Mouse (Mus musculus) megakaryocyte, embryonic 14.5 days (primary cell): Measurements from ENCODE around the gene Ripor2. TPM values are rescaled to one million over a fixed set of nuclear protein-coding genes. Genes with fewer than 3 reads are reported as not detected.

Source experiments
- H3K27me3 ChIP-seq: replicated peaks from 2 replicates; pipeline ENCODE3; 2012; ENCODE audit warnings: inconsistent platforms
- H3K36me3 ChIP-seq: replicated peaks from 2 replicates; pipeline ENCODE3; 2012; ENCODE audit warnings: low read length, inconsistent platforms, mixed read lengths
- H3K4me1 ChIP-seq: 2 replicates; pipeline ENCODE4 v1.6.1; 2012; ENCODE audit warnings: inconsistent platforms
- H3K4me3 ChIP-seq: replicated peaks from 2 replicates; pipeline ENCODE3; 2012; ENCODE audit warnings: moderate library complexity, mild to moderate bottlenecking, inconsistent platforms
- H3K9me3 ChIP-seq: 2 replicates; pipeline ENCODE4 v1.6.1; 2012; ENCODE audit warnings: inconsistent platforms
- FLI1 ChIP-seq: IDR thresholded peaks from 2 replicates; pipeline ENCODE4 v1.6.1; 2012; ENCODE audit warnings: low read length, inconsistent platforms, mixed read lengths
- GATA1 ChIP-seq: IDR thresholded peaks from 3 replicates; pipeline ENCODE4 v1.6.1; 2012; ENCODE audit warnings: mixed read lengths, low read length, inconsistent platforms, borderline replicate concordance
- polyA plus RNA-seq: library from polyadenylated mRNA; stranded (reverse); fragments of >175 nt; gene quantifications from 2 replicates; pipeline ENCODE4 v1.2.3, GENCODE M21; 2012; ENCODE audit warnings: low replicate concordance; ENCODE audit not compliant: insufficient read depth

Gene Ripor2
- polyA plus RNA-seq, 1 experiment, result 12.6 TPM

DNA sequence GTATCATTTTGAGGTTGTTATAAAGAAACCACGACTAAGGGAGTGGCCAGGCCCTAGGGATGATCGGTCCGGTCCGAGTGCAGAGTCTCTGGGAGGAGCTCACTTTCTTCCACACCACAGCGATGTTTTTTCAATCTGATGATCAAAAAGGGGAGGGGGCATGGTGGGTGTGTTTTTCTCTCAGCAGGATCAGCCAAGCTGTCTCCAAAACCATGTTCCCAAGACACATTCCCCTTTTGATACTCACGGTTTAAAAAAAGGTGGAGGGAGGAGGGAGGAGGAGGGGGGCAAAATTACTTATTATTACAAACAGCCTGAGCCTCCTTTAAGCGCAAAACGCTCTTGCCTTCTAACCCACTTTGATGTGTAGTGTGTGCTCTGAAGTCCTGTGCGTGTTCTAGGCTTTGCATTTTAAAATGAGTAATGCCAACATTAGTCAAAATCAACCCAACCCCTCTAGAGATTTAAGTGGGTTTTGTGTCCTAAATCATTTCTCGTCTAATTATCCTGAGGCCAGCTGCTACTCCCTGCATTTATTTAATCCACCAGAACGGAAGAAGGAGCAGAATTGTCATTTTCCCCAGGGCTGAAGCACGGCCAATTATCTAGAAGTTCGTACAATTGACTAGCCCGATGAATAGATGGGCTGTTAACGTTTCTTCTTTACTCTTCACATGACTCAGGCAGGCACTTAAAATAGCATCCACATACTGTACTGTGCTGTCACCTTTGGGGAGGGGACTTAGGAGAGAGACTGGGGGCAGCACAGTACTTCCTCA is 74.9 kb downstream of the Ripor2 start:
- TF ChIP-seq GATA1 (no peak), FLI1 (no peak)
- H3K4me3 ChIP-seq, result no peak overlapping the region
- peaks cover 86% of the 10 kb centered on the region for H3K36me3 ChIP-seq
- no peaks in the 10 kb centered on the region for H3K9me3 ChIP-seq
- H3K4me1 ChIP-seq, result peaks cover 81% of the 10 kb centered on the region
- H3K27me3 ChIP-seq, result no peaks in the 10 kb centered on the region

DNA sequence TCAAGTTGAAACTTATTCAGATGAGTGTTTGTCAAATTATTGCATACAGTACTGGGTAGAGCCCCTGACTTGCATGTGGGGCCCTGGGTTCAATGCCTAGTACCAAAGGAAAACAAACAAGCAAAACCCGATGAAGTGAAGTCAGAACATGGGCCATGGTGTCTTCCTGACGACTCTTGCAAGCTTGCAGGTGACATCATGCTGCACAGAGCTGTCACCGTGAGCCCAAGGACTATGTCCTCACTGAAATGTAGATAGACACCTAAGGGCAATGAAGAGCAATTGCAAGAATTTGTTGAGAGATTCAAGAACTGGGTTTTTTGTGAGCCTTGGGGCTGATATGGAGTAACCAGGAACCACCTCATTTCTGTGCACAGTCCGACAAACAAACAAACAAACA is 84.8 kb downstream of the Ripor2 start:
- H3K9me3 ChIP-seq, result no peaks in the 10 kb centered on the region
- no peak for TF ChIP-seq FLI1
- peaks cover 96% of the 10 kb centered on the region for H3K36me3 ChIP-seq
- H3K27me3 ChIP-seq, result no peaks in the 10 kb centered on the region
- H3K4me3 ChIP-seq, result no peak overlapping the region
- peaks cover 57% of the 10 kb centered on the region for H3K4me1 ChIP-seq

DNA sequence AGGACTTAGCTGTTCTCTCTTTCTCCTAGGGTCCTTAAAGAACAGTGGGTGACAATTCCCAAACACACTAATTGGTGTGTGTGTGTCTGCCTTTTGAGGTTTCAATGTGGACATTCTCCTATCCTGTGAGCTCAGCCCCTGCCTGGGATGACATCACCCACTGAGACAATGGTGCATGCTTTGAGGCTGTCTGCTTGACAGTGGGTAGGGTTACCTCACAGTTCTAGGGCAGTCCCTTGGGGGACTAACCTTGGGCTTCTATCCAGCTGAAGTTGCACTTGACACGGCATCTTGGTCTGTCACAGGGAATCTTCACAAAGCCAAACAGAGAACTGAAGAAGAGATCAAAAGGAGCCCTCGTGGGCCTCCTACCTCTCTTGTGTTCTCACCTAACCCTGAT is 86.6 kb downstream of the Ripor2 start:
- Histone ChIP-seq H3K9me3 (no peaks in the 10 kb centered on the region), H3K4me3 (no peak overlapping the region), H3K36me3 (peaks cover 96% of the 10 kb centered on the region), H3K4me1 (peaks cover 41% of the 10 kb centered on the region), H3K27me3 (no peaks in the 10 kb centered on the region)
- TF ChIP-seq GATA1, result no peak
- TF ChIP-seq FLI1, result no peak

DNA sequence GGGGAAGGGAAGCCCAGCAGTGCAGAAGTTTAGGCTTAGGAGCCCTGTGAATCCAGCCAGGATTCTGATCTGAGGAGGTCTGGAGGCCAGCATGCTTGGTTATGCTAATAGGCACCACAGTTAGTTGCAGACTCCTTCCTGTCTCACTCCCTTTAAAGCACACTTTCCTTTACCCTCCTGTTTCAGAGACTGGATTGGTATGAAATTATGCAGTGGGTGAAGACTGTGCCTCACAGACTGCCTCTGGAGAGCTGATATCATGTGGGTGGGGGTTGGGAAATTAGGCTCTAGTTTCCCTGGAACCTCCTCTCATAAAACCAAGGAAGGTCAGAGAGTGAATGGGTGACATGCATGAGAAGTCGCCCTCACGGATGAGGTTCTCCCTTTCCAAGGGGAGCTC is 88.7 kb downstream of the Ripor2 start:
- H3K9me3 ChIP-seq, result no peaks in the 10 kb centered on the region
- TF ChIP-seq GATA1, result no peak
- no peak for TF ChIP-seq FLI1
- peaks cover 96% of the 10 kb centered on the region for H3K36me3 ChIP-seq
- H3K4me3 ChIP-seq, result no peak overlapping the region
- H3K27me3 ChIP-seq, result no peaks in the 10 kb centered on the region
- H3K4me1 ChIP-seq, result peaks cover 23% of the 10 kb centered on the region

DNA sequence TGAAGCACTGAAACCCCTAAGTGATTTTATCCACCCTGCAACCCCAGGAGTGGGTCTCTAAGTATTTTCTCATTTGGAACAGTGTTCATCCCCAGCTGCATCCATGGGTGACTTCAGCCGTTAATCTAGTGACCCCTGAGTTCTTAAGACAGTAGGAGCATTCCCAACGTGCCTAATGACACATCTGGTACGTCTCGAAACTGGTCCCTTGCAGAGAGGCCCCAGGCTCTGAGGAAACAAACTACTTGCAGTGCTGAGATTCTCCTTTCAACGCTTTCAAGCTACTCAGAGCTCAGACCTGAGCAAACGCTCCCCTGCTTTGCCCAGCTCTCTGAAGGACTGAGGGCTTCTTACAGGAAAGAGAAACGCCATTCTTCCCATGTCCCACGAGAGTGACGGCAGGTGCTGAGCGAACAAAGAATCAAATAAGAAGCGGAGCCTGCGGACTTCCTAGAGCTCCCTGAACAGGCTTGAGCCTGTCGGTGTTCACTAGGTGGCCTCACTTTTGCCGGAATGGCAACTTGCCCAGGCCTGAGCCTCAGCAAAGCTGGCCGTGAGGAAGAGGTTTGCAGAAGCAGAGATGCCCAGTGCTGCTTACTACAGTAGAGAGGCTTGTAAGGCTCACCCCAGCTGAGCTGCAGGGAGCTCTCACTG is 97.2 kb downstream of the Ripor2 start:
- Histone ChIP-seq H3K36me3 (peaks cover 95% of the 10 kb centered on the region), H3K9me3 (no peaks in the 10 kb centered on the region)
- TF ChIP-seq FLI1 (no peak), GATA1 (no peak)

DNA sequence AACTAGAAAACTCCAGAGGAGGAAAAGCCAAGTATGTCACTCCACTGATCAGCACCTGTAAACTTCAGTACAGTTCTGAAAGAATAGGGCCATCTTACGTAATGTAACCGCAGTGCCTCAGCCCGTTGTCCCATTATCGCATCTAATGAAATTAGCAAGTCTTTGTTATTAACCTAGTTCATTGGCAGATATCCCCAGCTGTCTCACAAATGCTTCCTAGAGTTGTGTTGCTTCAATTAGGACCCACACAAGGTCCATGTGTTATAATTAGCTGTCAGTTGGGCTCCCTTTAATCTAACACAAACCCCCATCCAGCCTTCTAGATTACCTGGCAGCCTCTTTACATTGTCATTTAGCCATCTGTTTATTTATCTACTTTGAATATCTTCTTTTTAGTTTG is 99.0 kb downstream of the Ripor2 start:
- no peak overlapping the region for H3K4me3 ChIP-seq
- no peak for TF ChIP-seq FLI1
- no peak for TF ChIP-seq GATA1
- peaks cover 93% of the 10 kb centered on the region for H3K36me3 ChIP-seq
- peaks cover 42% of the 10 kb centered on the region for H3K4me1 ChIP-seq
- no peaks in the 10 kb centered on the region for H3K9me3 ChIP-seq
- H3K27me3 ChIP-seq, result no peaks in the 10 kb centered on the region

More for the DNA sequence above, 97.2 kb downstream of the Ripor2 start:
- H3K27me3 ChIP-seq, result no peaks in the 10 kb centered on the region
- H3K4me1 ChIP-seq, result peaks cover 36% of the 10 kb centered on the region
- no peak overlapping the region for H3K4me3 ChIP-seq

DNA sequence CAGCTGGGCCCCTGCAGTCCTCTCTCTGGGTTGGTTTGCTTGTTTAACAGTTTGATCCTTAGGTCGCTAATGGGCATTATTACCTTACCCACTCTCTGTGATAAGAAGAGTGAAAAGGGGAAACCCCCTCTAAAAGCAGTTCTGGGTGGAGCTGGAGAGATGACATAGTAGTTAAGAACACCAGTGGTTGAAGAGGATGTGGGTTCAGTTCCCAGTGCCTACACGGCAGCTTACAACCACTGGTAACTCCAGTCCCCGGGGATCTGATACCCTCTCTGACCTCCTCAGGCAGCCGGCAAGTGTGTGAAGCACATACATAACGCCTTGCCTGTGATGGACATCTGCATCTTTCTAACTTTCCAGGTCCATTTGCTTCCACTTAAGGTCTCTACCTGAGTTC is 100.4 kb downstream of the Ripor2 start:
- Histone ChIP-seq H3K36me3 (peaks cover 93% of the 10 kb centered on the region), H3K27me3 (no peaks in the 10 kb centered on the region), H3K4me1 (peaks cover 45% of the 10 kb centered on the region), H3K9me3 (no peaks in the 10 kb centered on the region), H3K4me3 (no peak overlapping the region)
- TF ChIP-seq FLI1, result no peak
- TF ChIP-seq GATA1, result no peak

DNA sequence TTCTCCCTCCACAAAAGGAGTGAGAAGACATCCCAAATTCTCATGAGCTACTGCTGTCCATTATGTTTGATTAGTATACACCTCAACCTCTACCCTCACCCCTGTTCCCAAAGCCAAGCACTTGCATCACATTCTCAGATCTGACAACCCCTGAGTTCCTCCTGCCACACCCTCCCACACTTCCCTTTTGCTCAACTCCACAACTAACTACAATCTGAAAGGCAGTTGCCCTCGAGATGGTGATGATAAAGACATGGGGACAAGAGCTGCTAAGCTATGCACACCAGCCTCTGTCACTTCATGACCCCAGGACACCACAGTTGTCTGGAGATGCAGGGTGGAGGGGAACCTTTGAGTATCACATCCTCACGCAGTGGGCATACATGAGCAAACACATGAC is 102.5 kb downstream of the Ripor2 start:
- Histone ChIP-seq H3K36me3 (peaks cover 93% of the 10 kb centered on the region), H3K4me3 (no peak overlapping the region), H3K4me1 (peaks cover 31% of the 10 kb centered on the region), H3K27me3 (no peaks in the 10 kb centered on the region), H3K9me3 (no peaks in the 10 kb centered on the region)
- TF ChIP-seq FLI1 (no peak), GATA1 (no peak)

DNA sequence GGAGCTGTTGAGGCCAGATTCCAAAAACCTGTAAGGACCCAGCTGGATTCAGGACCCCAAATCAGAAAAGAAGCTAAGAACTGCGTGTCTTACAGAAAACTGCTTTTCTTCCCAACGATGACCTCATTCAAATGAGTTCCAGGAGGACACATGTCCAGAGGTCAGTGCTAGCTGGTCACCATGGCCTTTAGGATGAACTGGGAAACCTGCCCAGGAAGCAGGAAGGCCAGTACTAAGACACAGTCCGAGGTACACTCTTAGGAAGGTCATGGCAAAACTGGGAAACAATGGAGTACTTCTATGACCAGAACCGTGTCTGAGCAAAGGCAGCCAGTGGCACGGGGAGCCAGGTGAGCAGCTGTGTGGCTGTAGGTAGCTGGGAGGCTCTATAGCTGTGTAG is 103.9 kb downstream of the Ripor2 start:
- TF ChIP-seq FLI1 (no peak), GATA1 (no peak)
- Histone ChIP-seq H3K27me3 (no peaks in the 10 kb centered on the region), H3K36me3 (peaks cover 84% of the 10 kb centered on the region), H3K4me1 (peaks cover 27% of the 10 kb centered on the region), H3K9me3 (no peaks in the 10 kb centered on the region), H3K4me3 (no peak overlapping the region)

DNA sequence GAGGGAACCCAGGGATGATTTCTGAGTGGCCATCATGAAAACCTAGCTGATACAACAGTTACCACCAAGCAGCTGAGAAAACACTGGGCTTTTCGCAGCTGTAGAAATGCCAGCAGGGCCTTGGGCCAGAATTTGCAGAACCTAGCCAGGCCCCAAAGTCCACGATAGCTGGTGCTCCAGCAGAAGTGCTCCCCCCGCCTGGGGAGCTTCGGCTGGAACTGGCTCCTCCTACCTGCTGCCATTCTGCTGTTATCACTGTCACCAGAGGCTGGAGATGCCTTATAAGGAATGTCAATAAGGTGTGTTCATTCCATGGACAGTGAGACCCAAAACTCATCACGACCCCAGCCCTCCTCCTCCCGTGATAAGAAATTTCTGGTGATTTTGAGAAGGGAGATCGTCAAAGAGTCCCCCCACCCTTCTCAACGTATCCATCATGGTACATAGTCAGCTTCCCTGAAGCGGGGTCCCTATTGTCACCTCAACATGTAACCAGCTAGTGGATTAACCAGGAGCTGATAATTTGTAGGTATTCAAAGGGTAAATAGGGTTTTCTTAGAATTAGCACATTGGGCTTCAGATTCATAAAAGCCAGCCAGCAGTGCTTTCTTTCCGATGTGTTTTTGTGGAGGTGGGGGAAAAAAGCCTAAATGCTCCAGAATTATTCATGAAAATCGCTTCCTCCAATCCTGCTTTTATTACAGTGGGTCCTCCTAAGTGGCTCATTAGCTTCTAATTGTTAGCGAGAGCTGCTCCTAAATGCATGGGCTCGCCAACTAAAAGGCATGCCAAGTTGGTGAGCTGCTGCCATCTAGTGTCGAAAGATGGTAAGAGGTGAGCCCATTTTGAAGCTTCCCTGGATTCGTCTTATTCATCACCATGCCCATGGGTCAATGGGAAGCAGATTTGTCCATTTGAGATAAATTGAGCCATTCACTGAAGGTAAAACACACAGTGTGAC is 105.0 kb downstream of the Ripor2 start:
- TF ChIP-seq FLI1 (no peak), GATA1 (no peak)
- H3K27me3 ChIP-seq, result no peaks in the 10 kb centered on the region
- H3K36me3 ChIP-seq, result peaks cover 80% of the 10 kb centered on the region

More for the DNA sequence above, 105.0 kb downstream of the Ripor2 start:
- Histone ChIP-seq H3K9me3 (no peaks in the 10 kb centered on the region), H3K4me1 (peaks cover 25% of the 10 kb centered on the region), H3K4me3 (no peak overlapping the region)
